Mouse (Mus musculus) hindbrain, embryonic 12.5 days (tissue): ENCODE measurements at regions not wholly inside any gene's neighbourhood (a gene's known extent, or its start where the extent isn't known, plus 50 kb on each side); places are given as distances from the start of the nearest gene placed in this dataset.

Experiments
- ATAC-seq: fragments of 200-750 bp; cut with Nextera tagmentation; 2 replicates; pipeline ENCODE4 v1.8.0; 2017; ENCODE audit warnings: moderate TSS enrichment; ENCODE audit not compliant: low FRiP score
- H3K27ac ChIP-seq: fragments of 300-500 bp; sonication (generic); 2 replicates; pipeline ENCODE4 v1.5.1; 2016; ENCODE audit warnings: mild to moderate bottlenecking
- H3K27me3 ChIP-seq: fragments of 300-500 bp; sonication (generic); 2 replicates; pipeline ENCODE4 v1.6.1; 2016; ENCODE audit warnings: mild to moderate bottlenecking
- H3K36me3 ChIP-seq: fragments of 300-500 bp; sonication (generic); 2 replicates; pipeline ENCODE4 v1.6.1; 2016; ENCODE audit warnings: mild to moderate bottlenecking
- H3K4me1 ChIP-seq: fragments of 300-500 bp; sonication (generic); 2 replicates; pipeline ENCODE4 v1.6.1; 2016
- H3K4me2 ChIP-seq: fragments of 300-500 bp; sonication (generic); replicated peaks from 2 replicates; pipeline ENCODE4 v1.6.1; 2016; ENCODE audit warnings: mild to moderate bottlenecking
- H3K4me3 ChIP-seq: fragments of 300-500 bp; sonication (generic); 2 replicates; pipeline ENCODE4 v1.5.1; 2016; ENCODE audit warnings: mild to moderate bottlenecking
- H3K9ac ChIP-seq: fragments of 300-500 bp; sonication (generic); 2 replicates; pipeline ENCODE4 v1.6.1; 2016; ENCODE audit warnings: mild to moderate bottlenecking, moderate library complexity
- H3K9me3 ChIP-seq: fragments of 300-500 bp; sonication (generic); replicated peaks from 2 replicates; pipeline ENCODE4 v1.6.1; 2016; ENCODE audit warnings: mild to moderate bottlenecking
- WGBS: fragments of 180-500 bp; shearing (Covaris S2); methylation state at CpG from one replicate; pipeline ENCODE4 v1.1.7; 2016; 5-methylcytosine and 5-hydroxymethylcytosine counted together

DNA sequence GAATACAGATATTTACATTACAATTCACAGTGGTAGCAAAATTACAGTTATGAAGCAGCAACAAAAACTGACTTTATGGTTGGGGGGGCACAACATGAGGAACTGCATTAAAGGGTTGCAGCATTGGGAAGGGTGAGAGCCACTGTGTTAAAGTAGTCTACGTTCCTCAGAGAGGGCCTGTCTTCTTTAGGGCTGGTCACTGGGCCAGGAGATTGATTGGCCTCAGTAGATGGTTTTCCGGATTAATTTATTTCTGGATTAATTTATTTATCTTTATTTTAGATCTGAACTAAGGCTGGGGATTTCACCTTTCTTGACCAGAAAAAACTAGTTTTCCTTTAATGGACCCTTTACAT is 62.6 kb upstream of the Zdhhc17 start:
- no peaks in the 10 kb centered on the region for H3K27me3 ChIP-seq
- H3K9me3 ChIP-seq: no peaks in the 10 kb centered on the region
- no peak overlapping the region for H3K4me3 ChIP-seq
- H3K9ac ChIP-seq: no peak overlapping the region
- peak; percentile 65; the same call in 1 of the 2 replicates for ATAC-seq
- 46% methylated on average over 2 of the region's 2 CpGs for WGBS
- no peaks in the 10 kb centered on the region for H3K36me3 ChIP-seq
- H3K4me1 ChIP-seq: peaks cover 10% of the 10 kb centered on the region
- H3K4me2 ChIP-seq: no peak overlapping the region; the same call in 1 of the 2 replicates
- no peak overlapping the region for H3K27ac ChIP-seq

GRCm38 (mm10) chr10:111071805-111072553 is 62.0 kb upstream of the Zdhhc17 start:
- Histone ChIP-seq H3K4me2 (no peak overlapping the region; the same call in 1 of the 2 replicates), H3K27ac (no peak overlapping the region)
- 15% methylated on average over 9 of the region's 11 CpGs for WGBS

GRCm38 (mm10) chr10:111066146-111066545 is 56.2 kb upstream of the Zdhhc17 start:
- H3K36me3 ChIP-seq: no peaks in the 10 kb centered on the region
- no peak for ATAC-seq
- H3K27ac ChIP-seq: no peak overlapping the region
- no peak overlapping the region for H3K4me2 ChIP-seq
- no peaks in the 10 kb centered on the region for H3K27me3 ChIP-seq
- no peaks in the 10 kb centered on the region for H3K9me3 ChIP-seq
- no peak overlapping the region for H3K4me3 ChIP-seq
- H3K9ac ChIP-seq: no peak overlapping the region
- no peaks in the 10 kb centered on the region for H3K4me1 ChIP-seq
- WGBS: 78% methylated on average over 11 of the region's 11 CpGs

More at GRCm38 (mm10) chr10:111071805-111072553, 62.0 kb upstream of the Zdhhc17 start:
- Histone ChIP-seq H3K9me3 (no peaks in the 10 kb centered on the region), H3K4me3 (no peak overlapping the region), H3K36me3 (no peaks in the 10 kb centered on the region), H3K27me3 (no peaks in the 10 kb centered on the region), H3K9ac (no peak overlapping the region), H3K4me1 (peaks cover 10% of the 10 kb centered on the region)
- ATAC-seq: peak; percentile 85

DNA sequence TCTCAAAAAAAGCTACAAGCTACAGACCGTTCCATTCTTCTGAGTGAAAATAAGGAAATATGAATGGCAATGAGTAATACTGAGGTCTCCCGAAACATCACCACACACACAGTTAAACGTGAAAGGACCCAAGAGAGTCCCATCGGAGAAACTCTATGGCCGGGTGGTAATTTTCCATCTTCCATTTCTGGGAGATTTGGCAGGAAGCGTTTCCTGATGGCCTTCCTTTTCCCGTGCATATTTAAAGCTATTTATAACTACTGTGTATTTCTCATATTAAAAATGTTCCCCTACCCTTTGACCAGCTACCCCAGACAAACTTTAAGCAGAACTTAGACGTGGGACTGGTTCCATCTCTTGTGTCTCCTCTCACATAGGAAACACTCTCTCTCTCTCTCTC is 50.7 kb upstream of the Zdhhc17 start:
- Histone ChIP-seq H3K27me3 (no peaks in the 10 kb centered on the region), H3K4me2 (no peak overlapping the region), H3K9me3 (no peaks in the 10 kb centered on the region), H3K9ac (no peak overlapping the region), H3K36me3 (no peaks in the 10 kb centered on the region), H3K4me1 (peaks cover 2% of the 10 kb centered on the region; the same call in 1 of the 2 replicates), H3K4me3 (no peak overlapping the region), H3K27ac (no peak overlapping the region)
- 90% methylated on average over 8 of the region's 8 CpGs for WGBS
- ATAC-seq: no peak
